Mouse (Mus musculus): ENCODE data around the gene Cyp2j5. TPM values are rescaled to one million over a fixed set of nuclear protein-coding genes. Genes with fewer than 3 reads are reported as not detected.
A peak's percentile ranks its signal among the peaks of the same experiment; 100 is the strongest.
"Not testable (repeated sequence)": the region's sequence is repeated elsewhere in the genome, so short reads cannot be mapped to it uniquely, and the experiment has no call there.

The Cyp2j5 gene
- polyA plus RNA-seq, 1 experiment from 2014 or later, result not detected

DNA sequence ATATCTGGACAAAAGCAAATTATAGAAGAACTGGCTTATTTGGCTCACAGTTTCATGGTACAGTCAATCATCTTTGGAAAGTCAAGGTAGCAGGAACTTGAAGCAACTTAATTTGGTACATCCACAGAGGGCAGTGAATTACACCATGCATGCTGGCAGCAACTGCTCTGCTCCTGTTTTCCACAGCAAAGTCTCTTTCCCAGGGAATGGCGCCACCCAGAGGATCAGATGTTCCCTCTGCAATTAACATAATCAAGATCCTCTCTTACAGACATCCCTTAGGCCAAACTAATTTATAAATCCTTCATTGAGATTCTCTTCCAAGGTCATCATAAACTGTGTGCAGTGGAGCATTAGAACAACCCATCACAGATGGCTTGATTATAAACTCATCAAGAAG lies 16.3 kb upstream of the Cyp2j5 start:
- H3K9me3 ChIP-seq (ENCODE audit: control insufficient read depth, low read depth, low read length), result no peaks in the 10 kb centered on the region
- no peak overlapping the region for H3K9ac ChIP-seq (replicated peaks; ENCODE audit: low read depth, low read length)
- no peak overlapping the region for H3K4me2 ChIP-seq (replicated peaks; ENCODE audit: low read depth, low read length)
- H3K27me3 ChIP-seq (ENCODE audit: control insufficient read depth, insufficient read depth, low read length), result no peaks in the 10 kb centered on the region
- H3K27ac ChIP-seq (ENCODE audit: low read length), result no peak overlapping the region
- no peak for ATAC-seq (ENCODE audit: insufficient number of reproducible peaks, insufficient read depth, low FRiP score, low read depth)
- no peak overlapping the region for H3K4me3 ChIP-seq (ENCODE audit: low read depth, low read length)
- no peaks in the 10 kb centered on the region for H3K4me1 ChIP-seq (ENCODE audit: control insufficient read depth, insufficient read depth, low read length)
- 27% methylated on average over 1 of the region's 1 CpGs for WGBS
- no peaks in the 10 kb centered on the region for H3K36me3 ChIP-seq (ENCODE audit: control insufficient read depth, insufficient read depth, low read length)

DNA sequence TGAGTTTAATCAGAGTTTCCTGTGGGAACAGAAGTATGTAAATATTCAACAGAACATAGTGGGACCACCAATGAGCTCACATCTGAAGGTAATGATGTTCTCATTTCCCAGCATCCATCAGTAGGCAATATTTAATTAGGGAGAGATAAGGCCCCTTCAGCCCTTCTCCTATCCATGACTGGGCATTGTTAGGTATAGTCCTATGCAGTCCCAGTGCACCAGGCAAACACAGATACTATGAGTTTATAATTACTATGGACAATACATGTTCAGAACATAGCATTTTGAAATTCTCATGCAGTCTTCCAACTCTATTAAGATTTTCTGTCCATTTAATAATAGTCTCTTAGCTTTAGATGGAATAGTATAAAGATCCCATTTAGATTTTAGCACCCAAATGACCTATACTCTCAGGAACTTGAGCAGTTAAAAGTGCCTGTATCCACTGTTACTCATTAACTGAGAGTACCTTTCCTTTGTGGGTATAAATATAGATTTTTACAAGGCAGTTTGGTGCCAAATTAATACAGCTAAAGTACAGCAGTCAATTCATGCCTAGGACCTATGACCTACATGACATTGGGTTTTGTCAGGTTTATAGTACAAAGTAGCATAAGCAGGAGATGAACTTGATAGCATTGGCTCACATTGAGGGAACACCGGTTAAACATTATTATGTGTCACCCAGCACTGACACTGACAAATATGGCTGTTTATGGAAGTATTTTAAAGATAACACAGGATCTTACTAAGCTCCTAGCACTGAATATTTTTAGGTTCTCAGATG lies 907 bp upstream of the Cyp2j5 start:
- H3K4me1 ChIP-seq (ENCODE audit: control insufficient read depth, insufficient read depth, low read length), result no peaks in the 10 kb centered on the region
- no peaks in the 10 kb centered on the region for H3K36me3 ChIP-seq (ENCODE audit: control insufficient read depth, insufficient read depth, low read length)
- no peaks in the 10 kb centered on the region for H3K27me3 ChIP-seq (ENCODE audit: control insufficient read depth, insufficient read depth, low read length)
- H3K9me3 ChIP-seq (ENCODE audit: control insufficient read depth, low read depth, low read length), result no peaks in the 10 kb centered on the region
- WGBS, result 72% methylated on average over 1 of the region's 1 CpGs
- no peak overlapping the region for H3K4me3 ChIP-seq (ENCODE audit: low read depth, low read length)
- H3K27ac ChIP-seq (ENCODE audit: low read length), result no peak overlapping the region
- H3K9ac ChIP-seq (replicated peaks; ENCODE audit: low read depth, low read length), result no peak overlapping the region
- ATAC-seq (ENCODE audit: insufficient number of reproducible peaks, insufficient read depth, low FRiP score, low read depth), result no peak
- no peak overlapping the region for H3K4me2 ChIP-seq (replicated peaks; ENCODE audit: low read depth, low read length)

DNA sequence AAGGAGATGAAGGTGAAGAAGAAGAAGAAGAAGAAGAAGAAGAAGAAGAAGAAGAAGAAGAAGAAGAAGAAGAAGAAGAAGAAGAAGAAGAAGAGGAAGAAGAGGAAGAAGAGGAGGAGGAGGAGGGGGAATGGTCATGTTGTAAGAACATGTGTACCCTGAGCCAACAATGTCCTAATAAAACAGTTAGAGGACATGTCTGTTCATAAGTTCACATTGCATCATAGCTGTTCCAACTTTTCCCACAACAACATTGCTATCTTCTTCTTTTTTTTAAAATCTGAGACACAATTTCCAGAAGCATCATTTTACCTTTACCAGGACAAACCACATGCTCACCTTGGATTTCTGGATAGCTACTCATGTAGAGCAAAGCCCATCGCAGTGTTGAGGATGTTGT lies 28.5 kb downstream of the Cyp2j5 start:
- Histone ChIP-seq H3K4me2 (replicated peaks; ENCODE audit: low read depth, low read length) (no peak overlapping the region), H3K27ac (ENCODE audit: low read length) (no peak overlapping the region), H3K4me1 (ENCODE audit: control insufficient read depth, insufficient read depth, low read length) (no peaks in the 10 kb centered on the region), H3K36me3 (ENCODE audit: control insufficient read depth, insufficient read depth, low read length) (no peaks in the 10 kb centered on the region), H3K4me3 (ENCODE audit: low read depth, low read length) (no peak overlapping the region), H3K9ac (replicated peaks; ENCODE audit: low read depth, low read length) (no peak overlapping the region), H3K9me3 (ENCODE audit: control insufficient read depth, low read depth, low read length) (no peaks in the 10 kb centered on the region), H3K27me3 (ENCODE audit: control insufficient read depth, insufficient read depth, low read length) (no peaks in the 10 kb centered on the region)
- WGBS, result 70% methylated on average over 1 of the region's 1 CpGs
- ATAC-seq (ENCODE audit: insufficient number of reproducible peaks, insufficient read depth, low FRiP score, low read depth), result no peak

DNA sequence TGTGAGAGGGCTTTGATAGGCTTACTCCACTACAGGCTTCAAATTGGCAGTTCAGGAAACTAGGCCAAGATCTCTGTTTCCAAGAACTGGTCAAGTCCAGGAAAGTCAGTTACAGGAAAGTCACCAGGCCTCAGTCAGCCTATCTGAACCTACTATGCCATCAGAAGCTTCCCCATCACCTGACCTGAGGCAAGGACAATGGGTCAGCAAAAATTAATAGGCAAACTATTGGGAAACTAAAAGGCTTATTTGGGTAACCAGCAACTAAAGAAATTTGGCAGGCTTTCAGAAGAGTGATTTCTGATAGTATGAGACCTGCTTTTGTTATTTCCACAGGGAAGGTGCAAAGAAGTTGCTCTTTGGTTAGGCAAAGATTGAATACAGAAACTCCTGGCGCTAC lies 41.5 kb downstream of the Cyp2j5 start:
- no peak overlapping the region for H3K27ac ChIP-seq (ENCODE audit: low read length)
- no peaks in the 10 kb centered on the region for H3K9me3 ChIP-seq (ENCODE audit: control insufficient read depth, low read depth, low read length)
- no peaks in the 10 kb centered on the region for H3K27me3 ChIP-seq (ENCODE audit: control insufficient read depth, insufficient read depth, low read length)
- H3K4me1 ChIP-seq (ENCODE audit: control insufficient read depth, insufficient read depth, low read length), result no peaks in the 10 kb centered on the region
- no peak overlapping the region for H3K4me2 ChIP-seq (replicated peaks; ENCODE audit: low read depth, low read length)
- H3K4me3 ChIP-seq (ENCODE audit: low read depth, low read length), result no peak overlapping the region
- WGBS, result 81% methylated on average over 1 of the region's 1 CpGs
- no peak overlapping the region for H3K9ac ChIP-seq (replicated peaks; ENCODE audit: low read depth, low read length)
- ATAC-seq (ENCODE audit: insufficient number of reproducible peaks, insufficient read depth, low FRiP score, low read depth), result no peak
- H3K36me3 ChIP-seq (ENCODE audit: control insufficient read depth, insufficient read depth, low read length), result no peaks in the 10 kb centered on the region

DNA sequence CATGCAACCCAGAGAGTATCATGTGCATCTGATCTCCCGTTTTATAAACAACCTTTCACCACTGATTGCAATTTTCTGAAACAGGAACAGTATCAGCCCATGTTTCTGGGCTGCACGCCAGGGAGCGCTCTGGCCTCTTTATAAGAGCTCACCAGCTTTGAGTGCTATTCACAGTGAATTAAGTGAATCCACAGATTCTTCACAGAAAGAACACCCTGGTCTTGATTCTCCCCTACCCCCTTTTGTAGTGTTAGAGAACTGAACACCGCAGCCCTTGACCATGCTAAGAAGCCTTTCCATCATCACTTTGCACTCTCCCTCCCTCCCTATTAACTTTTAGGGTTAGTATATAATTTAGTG lies 72.2 kb downstream of the Cyp2j5 start:
- no peak overlapping the region for H3K9ac ChIP-seq (replicated peaks; ENCODE audit: low read depth, low read length)
- peak; percentile 60 for ATAC-seq (ENCODE audit: insufficient number of reproducible peaks, insufficient read depth, low FRiP score, low read depth)
- 33% methylated on average over 4 of the region's 4 CpGs for WGBS

DNA sequence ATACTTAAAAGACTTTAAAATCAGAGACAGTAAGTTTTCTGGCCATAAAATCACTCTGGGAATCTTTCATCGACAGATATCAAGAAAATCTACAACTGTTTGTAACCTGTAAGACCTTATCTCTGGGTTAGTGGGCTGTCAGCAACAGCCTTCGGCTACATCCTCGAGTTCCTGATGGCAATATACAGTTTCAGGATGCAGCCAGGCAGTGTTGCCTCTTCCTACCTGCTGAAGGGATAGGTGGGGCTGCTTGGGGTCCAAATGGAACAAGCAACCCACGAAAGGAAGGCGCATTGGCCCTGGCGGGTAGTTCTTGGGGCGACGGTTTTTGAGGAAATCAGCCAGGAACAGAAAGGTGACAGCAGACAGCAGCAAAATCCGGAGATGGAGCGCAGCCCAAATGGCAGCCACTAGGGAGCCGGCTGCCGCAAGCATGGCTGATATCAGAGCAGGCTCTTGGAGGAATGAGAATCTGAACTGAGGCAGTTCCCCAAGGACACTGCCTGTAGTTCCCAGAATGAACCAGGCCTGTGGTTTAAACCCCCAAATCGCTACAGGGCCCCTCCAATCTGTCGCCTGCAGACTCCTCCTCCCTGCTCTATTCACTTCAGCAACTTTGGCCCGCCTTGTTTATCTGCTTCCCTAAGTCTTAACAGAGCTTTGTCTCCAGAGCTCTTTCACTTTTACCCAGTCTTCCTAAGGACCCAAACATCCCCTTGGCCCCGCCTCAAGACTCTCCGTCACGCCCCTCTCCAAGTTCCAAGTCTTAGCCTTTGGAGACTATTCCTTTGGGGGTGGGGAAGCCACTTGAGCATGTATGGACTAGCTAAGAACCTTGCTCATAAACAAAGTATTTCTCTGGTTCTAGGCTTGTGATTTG lies 72.8 kb downstream of the Cyp2j5 start, which contains the start of gene Cyp2j9:
Cyp2j9 (minus strand) TSS at position 668 of the 880 bp plus-strand sequence.
- H3K4me1 ChIP-seq (ENCODE audit: control insufficient read depth, insufficient read depth, low read length), result no peaks in the 10 kb centered on the region
- H3K27me3 ChIP-seq (ENCODE audit: control insufficient read depth, insufficient read depth, low read length), result no peaks in the 10 kb centered on the region
- H3K4me2 ChIP-seq (replicated peaks; ENCODE audit: low read depth, low read length), result peak within 1 kb of the TSS; percentile 47
- 5% methylated on average over 18 of the region's 18 CpGs for WGBS
- H3K27ac ChIP-seq (ENCODE audit: low read length), result peak within 1 kb of the TSS; percentile 77; the same call in 1 of the 2 replicates
- H3K9ac ChIP-seq (replicated peaks; ENCODE audit: low read depth, low read length), result no peak within 1 kb of the TSS; the same call in 1 of the 2 replicates
- H3K36me3 ChIP-seq (ENCODE audit: control insufficient read depth, insufficient read depth, low read length), result no peaks in the 10 kb centered on the region
- peak; percentile 90 for ATAC-seq (ENCODE audit: insufficient number of reproducible peaks, insufficient read depth, low FRiP score, low read depth)
- peak within 1 kb of the TSS; percentile 31 for H3K4me3 ChIP-seq (ENCODE audit: low read depth, low read length)
- no peaks in the 10 kb centered on the region for H3K9me3 ChIP-seq (ENCODE audit: control insufficient read depth, low read depth, low read length)

More for the DNA sequence above, 72.2 kb downstream of the Cyp2j5 start:
- peak overlapping the region; percentile 31; the same call in 1 of the 2 replicates for H3K4me3 ChIP-seq (ENCODE audit: low read depth, low read length)
- peak overlapping the region; percentile 77; the same call in 1 of the 2 replicates for H3K27ac ChIP-seq (ENCODE audit: low read length)
- H3K4me2 ChIP-seq (replicated peaks; ENCODE audit: low read depth, low read length), result peak overlapping the region; percentile 47
- no peaks in the 10 kb centered on the region for H3K36me3 ChIP-seq (ENCODE audit: control insufficient read depth, insufficient read depth, low read length)
- no peaks in the 10 kb centered on the region for H3K4me1 ChIP-seq (ENCODE audit: control insufficient read depth, insufficient read depth, low read length)
- H3K27me3 ChIP-seq (ENCODE audit: control insufficient read depth, insufficient read depth, low read length), result no peaks in the 10 kb centered on the region
- H3K9me3 ChIP-seq (ENCODE audit: control insufficient read depth, low read depth, low read length), result no peaks in the 10 kb centered on the region

DNA sequence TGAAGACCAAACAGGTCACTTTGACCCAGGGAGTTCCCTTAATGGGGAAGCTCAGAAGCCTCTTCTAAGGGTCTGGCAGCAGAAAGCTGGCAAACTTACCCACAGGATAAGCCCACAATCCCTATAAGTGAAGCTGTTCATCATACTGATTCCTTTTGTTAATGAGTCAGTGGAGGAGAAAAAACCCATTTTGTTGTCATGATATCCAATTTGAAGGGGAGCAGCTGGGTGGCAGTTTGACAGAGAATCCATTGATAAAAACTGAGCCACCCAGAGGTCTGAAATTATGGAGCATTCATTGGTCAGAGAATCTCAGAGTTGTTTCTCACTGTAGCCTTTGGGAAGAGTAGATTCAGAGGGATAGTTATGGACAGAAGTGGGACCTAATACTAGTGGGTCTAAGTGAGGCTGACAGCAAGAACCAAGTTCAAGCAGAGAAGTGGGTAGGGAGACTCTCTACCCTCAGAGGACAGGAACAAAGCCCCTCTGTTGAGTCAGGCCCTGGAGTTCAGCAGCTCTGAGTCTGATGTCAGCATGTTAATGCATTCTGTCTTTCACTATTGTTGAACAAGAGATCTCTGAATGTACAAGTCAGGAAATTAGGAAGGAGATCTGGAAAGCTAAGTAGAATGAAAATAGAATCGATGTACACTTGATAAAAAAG lies 82.4 kb downstream of the Cyp2j5 start:
- H3K27ac ChIP-seq (ENCODE audit: low read length), result no peak overlapping the region
- H3K9ac ChIP-seq (replicated peaks; ENCODE audit: low read depth, low read length), result no peak overlapping the region
- H3K4me3 ChIP-seq (ENCODE audit: low read depth, low read length), result no peak overlapping the region
- no peak for ATAC-seq (ENCODE audit: insufficient number of reproducible peaks, insufficient read depth, low FRiP score, low read depth)
- H3K4me2 ChIP-seq (replicated peaks; ENCODE audit: low read depth, low read length), result no peak overlapping the region
- no peaks in the 10 kb centered on the region for H3K27me3 ChIP-seq (ENCODE audit: control insufficient read depth, insufficient read depth, low read length)
- no peaks in the 10 kb centered on the region for H3K36me3 ChIP-seq (ENCODE audit: control insufficient read depth, insufficient read depth, low read length)
- 76% methylated on average over 1 of the region's 1 CpGs for WGBS
- no peaks in the 10 kb centered on the region for H3K9me3 ChIP-seq (ENCODE audit: control insufficient read depth, low read depth, low read length)
- no peaks in the 10 kb centered on the region for H3K4me1 ChIP-seq (ENCODE audit: control insufficient read depth, insufficient read depth, low read length)

DNA sequence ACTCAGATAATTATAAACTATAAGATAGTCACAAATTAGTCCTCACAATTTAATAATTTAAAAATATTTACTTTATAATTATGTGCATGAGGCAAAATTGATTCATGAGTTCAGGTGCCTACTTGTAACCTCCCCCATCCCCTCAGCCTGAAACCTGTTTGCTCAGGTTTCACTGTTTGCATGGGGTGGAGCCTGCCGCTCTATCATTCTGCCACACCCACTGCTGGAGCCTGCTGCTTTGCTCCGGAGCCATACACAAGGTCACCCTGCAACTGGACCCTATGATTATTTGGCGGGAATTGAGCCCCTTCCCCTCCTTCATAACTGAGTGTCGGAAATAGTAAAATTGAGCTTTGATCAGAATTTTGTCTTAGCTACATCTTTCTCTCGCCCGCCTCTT lies 83.6 kb downstream of the Cyp2j5 start:
- not testable (repeated sequence) for H3K4me1 ChIP-seq (ENCODE audit: control insufficient read depth, insufficient read depth, low read length); H3K4me2 ChIP-seq (replicated peaks; ENCODE audit: low read depth, low read length); H3K36me3 ChIP-seq (ENCODE audit: control insufficient read depth, insufficient read depth, low read length); H3K4me3 ChIP-seq (ENCODE audit: low read depth, low read length); H3K27me3 ChIP-seq (ENCODE audit: control insufficient read depth, insufficient read depth, low read length); H3K9me3 ChIP-seq (ENCODE audit: control insufficient read depth, low read depth, low read length); H3K9ac ChIP-seq (replicated peaks; ENCODE audit: low read depth, low read length); H3K27ac ChIP-seq (ENCODE audit: low read length)
- 47% methylated on average over 6 of the region's 6 CpGs for WGBS
- ATAC-seq (ENCODE audit: insufficient number of reproducible peaks, insufficient read depth, low FRiP score, low read depth), result peak; percentile 85
